Mouse (Mus musculus): ENCODE data around the gene Spata33.
"Not testable (repeated sequence)": the region's sequence is repeated elsewhere in the genome, so short reads cannot be mapped to it uniquely, and the experiment has no call there.

Spata33 gene

DNA sequence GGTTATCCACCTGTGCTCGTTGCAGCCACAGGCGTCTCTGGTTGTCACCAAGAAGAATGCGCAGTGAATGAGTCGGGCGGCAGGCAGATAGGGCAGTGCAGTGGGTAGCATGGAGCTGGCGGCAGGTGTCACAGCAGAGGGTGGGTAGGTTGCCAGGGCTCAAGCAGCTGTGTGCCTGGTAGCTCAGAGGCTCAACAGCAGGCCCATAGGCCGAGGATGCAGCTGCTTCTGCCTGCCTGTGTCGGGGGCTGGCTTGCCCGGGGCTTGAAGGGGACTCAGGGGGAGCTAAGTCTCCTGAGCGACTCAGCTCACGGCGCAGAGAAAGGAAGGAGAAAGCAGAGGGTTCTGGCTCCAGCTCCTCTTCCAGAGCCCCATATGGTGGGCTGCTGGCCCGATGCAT lies 20.7 kb downstream of the Spata33 start:
- no peak for DNase-seq (ENCODE audit: low read depth)

DNA sequence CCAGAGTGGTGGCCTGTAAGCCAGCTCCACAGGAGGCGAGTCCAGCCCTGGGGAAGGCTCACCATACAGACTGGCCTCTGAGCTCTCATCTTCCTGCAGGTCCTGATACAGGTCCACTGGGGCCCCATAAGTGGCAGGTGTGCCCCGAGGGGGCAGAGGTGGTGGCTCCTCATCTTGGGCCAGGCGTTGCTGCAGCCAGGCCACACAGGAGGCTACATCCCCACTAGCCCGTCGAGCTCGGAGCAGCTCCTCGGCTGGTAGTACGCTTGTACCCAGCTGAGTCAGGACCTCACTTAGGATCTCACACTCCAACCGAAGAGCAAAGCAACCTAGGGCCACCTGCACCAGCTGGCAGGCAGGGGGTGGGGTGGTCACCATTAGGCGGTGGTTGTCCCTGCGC lies 21.1 kb downstream of the Spata33 start:
- DNase-seq (ENCODE audit: low read depth) = no peak

DNA sequence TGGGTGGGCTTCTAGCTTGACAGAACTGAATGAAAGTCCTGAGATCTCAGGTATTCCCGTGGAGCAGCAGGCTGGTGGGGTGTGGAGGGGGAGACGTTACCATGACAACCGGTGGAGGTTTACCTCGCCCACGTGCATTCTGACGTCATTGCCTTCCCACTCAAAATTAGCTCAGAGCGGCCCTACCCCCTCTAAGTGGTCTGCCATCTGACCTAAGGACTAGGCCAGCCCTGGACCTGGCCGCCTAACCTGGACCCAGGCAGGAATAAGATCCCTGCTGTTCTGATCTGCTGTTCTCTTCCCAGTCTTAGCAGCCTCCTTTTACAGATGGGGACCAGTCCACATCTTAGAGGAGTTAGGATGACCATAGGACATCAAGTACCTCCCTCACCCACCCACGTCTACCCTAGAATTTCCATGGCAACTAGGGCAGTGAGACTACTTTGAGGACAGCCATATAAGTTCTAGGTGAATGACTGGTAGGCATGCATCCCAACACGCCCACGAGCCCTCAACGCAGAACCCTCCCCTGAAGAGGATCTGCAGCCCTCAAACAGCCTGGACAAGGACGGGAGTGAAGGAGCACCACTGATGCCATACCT lies 22.4 kb downstream of the Spata33 start:
- DNase-seq (ENCODE audit: low read depth) = no peak

DNA sequence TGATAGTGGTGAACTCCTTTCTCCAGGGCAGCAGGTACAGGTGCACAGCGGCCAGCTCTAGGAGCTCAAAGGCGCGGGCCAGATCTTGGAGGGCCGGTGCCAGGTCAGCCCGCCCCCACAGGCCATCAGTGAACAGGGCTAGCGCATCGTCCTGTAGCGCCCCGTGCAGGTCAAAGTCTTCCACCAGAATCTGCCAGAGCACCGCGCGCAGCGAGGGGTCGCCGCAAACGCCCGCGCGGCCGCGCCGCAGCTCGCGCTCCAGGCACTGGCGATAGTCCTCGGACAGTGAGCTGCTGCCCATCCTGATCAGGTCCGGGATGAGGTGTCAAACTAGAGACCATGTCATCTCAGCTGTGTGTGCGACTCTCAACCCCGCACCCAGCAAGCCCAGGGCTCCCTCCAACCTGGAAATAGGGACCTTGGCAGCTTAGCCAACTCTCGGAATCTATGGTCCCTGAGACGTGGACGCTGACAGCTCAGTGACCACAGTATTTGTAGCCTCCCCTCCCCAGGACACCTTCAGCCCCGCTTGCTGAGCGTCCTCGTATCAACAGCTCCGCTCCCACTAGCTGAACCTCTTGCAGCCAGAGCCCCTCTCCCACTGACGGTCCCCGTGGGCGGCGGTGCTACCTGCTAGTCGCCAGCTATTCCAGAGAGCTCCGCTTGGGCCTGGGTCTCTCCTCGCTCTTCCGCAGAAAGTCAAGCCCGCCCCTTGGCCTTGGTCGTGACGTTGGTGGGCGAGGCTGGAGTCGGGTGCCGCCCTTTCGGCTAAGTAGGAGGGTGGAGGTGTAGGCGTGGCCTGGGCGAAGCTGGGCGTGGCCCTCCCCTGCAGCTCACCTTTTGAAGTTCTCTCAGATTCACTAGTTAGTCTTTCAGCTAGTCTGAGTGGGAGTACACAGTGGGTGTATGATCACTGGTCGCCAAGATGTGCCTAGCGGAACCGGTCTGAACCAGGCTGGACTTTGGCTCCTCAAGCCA lies 23.2 kb downstream of the Spata33 start, which contains the start of gene Spata2l:
Spata2l (minus strand) TSS at position 714 of the 978 bp plus-strand sequence.
- peak; percentile 50 for DNase-seq (ENCODE audit: low read depth)

DNA sequence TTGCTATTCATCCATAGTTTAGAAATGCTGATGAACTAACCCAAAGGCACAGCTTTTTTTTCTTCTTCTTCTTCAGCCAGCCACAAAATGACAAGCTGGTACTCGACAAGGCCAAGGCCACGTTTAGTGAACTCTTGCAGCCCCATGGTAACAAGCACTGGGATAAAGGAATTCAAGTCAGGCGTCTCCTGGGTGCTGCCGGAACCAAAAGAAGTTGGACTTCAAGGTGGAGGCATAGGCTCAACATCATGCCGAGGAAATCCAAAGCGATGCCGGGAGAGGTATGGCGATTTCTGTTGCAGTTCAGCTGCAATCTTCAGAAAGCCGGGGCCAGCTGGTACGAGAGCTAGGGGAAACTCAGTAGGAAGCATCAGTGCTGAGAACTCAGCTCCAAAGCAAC lies 26.8 kb downstream of the Spata33 start:
- DNase-seq (ENCODE audit: low read depth) = no peak

DNA sequence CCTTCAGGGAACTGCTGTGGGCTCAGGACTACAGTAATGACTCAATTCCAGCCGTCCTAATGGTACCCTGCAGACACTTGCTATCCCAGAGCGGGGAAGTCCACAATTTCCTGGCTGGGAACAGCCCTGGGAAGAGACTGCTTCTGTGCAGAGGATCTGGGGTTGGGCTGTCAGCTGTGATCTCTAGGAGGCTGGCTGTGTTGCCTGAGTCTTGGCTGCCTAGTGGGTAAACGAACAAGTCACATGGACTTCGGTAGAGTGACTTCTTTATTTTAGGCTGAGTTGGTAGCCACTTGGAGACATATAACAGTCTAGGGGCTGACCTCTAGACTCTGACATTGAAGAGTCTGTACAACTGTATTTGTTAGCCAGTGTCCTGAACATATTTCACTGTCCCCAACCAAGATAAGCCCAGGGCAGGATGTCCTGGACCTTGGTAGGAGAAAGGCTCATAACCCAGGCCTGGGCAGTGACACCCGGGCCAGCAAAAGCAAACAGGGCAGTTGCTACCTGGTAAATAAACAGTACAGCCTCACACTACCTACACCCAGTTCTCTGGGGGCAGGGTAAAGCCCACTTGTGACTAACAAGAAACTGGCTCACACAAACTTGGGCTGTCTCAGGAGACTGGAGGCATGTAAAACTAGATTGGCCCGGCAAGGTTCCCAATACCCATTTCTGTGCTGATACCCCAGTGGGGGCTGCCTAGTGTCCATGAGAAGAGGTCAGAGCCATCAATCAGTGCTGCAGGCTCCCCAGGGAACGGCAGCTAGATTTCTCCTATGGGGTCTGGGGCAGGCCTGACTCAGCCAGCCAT lies 29.7 kb downstream of the Spata33 start:
- DNase-seq (ENCODE audit: low read depth) = no peak

DNA sequence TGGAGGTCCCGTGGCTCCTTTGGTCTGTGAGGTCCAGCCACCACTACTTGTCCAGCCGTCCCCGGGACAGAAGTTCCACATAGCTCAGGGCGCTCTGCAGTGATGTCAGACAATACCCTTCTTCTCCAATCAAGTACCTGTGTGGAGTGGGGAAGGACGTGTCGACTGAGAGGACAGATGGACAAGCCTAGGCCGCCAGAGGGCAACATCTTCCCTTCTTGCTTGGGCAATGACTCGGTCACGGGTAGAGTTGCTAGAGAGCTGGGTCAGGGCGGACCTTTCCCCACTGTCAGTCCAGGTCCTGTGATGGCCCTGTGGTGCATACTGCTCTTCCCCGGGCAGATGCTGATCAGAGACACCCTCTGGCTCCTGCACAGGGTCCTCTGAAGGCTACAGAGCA lies 30.4 kb downstream of the Spata33 start:
- DNase-seq (ENCODE audit: low read depth) = no peak

DNA sequence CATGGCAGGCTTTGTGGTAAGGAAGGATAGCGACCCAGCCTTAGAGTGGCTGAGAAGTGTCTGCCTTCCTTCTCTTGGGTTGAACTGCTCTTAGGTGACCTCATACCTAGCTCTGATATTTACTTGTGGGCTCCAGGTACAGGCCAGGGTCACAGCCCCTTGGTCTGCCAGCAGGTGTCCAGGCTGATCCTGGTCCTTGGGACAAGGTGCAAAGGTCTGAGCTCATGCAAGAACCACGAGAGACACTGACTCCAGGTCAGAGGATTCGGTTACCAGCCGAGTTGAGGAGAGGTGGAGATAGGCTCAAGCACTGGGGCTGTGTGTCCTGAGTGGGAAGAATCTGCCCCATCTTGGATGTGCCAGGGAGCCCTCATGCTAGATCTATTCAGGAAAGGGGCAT lies 31.8 kb downstream of the Spata33 start:
- DNase-seq (ENCODE audit: low read depth) = no peak

DNA sequence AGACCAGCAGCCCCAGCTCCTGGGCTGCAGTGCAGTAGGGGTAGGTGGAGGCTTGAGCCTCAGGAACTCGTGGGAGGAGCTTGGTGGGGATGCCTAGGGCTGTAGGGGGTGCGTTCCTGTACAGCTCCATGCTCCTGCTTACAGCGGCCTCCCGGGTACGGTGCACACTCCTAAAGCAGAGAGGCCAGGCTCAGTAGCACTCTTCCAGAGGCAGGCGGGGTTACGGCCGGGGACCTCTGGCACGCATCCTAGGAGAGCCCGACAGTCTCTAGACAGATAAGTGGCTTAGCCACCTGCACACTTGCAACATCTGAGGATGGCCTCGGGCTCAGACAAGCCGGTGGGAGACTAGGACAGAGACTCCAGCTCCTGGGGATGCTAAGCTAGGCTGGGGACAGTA lies 32.9 kb downstream of the Spata33 start:
- DNase-seq (ENCODE audit: low read depth) = no peak

DNA sequence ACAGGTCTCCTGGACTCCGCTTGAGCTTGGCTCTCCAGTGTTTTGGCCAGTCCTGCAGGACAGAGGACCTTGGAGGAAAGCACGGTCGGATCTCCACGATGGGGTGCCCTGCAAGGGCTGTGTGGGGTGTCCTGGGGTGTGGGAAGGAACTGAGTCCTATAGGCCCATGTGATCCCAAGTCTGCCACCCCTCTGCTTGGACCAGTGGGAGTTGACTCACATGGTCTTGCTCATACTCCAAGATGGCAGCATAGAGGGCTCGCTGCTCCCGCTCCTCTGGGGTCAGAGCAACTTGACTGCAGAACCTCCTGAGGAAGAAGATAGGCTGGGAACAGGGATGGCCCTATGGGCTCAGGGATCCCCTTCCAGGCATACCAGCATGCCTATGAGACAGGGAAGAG lies 35.1 kb downstream of the Spata33 start:
- no peak for DNase-seq (ENCODE audit: low read depth)

DNA sequence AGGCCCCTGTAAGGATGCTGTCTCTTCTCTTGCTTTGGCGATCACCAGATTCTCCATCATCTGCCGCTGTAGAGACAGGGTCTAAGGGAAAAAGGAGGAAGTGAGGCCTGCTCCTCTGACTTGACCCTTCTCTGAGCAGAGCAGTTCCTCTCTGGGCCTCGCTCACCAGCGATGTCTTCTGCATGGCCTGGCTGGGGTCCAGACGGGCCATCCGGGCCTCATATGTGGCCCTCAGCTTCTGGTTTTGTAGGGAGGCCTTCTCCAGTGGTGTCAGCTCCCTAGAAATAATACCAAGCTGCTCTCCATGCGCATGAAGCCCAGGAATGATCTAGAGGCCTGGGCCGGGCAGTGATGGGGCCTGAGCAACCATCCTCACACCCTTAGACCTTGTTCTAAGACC lies 36.0 kb downstream of the Spata33 start:
- no peak for DNase-seq (ENCODE audit: low read depth)

DNA sequence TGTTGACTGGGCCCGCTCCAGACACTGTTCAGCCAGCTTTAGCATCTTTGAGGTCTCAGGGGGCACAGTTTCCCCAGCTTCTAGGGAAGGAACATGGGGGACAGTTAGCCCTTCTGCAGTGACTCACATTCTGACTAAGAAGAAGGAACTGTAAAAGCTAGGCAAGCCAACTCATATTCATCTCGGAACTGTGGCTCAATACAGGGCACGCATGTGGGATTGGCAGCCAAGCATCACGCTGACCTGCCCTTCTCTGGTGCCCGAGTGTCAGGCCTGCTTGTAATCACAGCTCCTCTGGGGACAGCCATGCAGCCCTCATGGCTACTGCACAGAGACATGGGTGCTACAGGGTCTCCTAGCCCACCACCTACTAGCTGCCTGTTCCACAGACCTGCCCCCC lies 38.3 kb downstream of the Spata33 start:
- no peak for DNase-seq (ENCODE audit: low read depth)

DNA sequence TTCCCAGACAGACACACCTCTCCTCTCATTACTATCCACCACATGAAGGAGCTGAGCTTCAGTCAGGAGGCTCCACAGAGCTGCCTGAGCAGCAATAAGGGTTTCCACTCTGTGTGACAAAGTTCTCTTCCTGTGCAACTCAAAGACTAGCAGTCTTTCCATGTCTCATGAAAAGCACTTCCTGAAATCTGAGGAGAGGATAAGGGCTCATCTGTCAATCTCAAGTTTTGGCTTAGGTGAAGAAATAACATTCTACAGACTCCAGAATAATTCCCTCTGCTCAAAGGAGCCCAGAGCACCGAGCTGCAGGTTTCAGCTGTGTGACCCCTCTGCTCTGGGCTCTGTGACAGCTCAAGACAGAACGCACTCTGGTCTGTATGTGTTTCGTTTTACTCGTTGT lies 40.3 kb downstream of the Spata33 start:
- no peak for DNase-seq (ENCODE audit: low read depth)

DNA sequence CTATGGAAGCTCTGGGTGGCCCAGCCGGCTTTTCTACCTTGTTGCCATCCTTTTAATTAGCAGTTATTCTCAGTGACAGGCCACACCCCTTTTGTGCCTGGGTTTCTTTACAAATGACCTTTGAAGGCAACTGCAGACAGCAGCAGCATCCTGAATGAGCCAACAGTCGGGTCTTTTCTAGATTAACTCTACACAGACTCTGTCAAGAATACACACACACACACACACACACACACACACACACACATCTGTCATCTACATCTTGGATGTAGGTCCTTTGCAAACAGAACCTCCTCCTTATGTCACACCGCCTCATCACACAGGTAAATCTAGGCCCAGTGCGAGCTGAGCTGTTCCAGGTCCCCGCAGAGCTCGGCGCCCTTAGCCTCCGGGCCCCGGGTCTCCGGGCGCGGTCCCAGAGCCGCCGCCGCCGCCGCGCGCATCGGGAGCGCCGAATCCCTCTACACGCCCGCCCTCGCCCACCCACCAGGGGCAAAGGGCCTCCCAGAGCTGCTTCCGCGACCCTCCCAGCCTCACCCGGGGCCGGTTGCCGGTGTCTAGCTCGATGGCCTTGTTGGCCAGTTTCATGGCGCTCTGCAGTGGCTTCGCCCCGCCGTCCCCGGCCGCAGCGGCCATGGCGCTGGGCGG lies 40.9 kb downstream of the Spata33 start:
- no peak for DNase-seq (ENCODE audit: low read depth)

DNA sequence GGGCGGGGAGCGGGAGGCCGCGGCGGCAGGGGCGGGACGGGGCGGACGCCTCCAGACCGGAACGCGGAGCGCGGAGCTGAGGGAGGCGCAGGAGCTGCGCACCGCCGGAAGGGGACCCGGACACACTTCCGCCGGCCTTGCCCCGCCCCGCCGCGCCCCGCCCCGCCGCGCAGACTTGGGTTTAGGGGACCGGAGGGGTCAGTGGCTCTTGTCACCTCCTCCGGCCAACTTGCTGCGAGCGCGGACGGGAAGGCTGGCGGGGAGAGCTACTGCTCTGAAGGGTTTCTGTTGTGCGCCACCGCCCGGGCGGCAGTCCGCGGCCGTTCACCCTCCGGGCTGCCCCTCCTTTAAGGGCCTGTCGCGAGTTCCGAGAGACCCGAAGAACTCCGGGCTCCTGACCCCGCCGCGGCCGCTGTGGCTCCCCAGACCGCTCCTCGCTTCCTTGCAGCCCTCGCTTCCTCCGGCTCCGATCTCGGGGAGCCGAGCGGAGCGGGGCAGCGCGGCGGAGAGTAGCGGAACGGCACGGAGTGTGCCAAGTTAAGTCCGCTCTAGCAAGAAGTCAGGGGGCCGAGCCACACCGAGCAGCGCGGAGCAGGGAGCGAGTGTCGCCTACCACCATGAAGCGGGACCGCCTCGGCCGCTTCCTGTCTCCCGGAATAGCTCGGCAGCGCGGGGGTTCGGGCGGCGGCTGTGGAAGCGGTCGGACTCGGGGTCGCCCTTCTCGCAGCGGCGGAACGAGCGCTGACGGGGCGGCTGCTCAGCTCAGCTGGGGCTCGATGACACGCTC lies 41.7 kb downstream of the Spata33 start, which contains the start of the genes Zfp276 and Vps9d1:
Zfp276 (plus strand) TSS at position 97 of the 787 bp plus-strand sequence.
Vps9d1 (minus strand) TSS at position 250 of the 787 bp plus-strand sequence.
- no peak for DNase-seq (ENCODE audit: low read depth)

DNA sequence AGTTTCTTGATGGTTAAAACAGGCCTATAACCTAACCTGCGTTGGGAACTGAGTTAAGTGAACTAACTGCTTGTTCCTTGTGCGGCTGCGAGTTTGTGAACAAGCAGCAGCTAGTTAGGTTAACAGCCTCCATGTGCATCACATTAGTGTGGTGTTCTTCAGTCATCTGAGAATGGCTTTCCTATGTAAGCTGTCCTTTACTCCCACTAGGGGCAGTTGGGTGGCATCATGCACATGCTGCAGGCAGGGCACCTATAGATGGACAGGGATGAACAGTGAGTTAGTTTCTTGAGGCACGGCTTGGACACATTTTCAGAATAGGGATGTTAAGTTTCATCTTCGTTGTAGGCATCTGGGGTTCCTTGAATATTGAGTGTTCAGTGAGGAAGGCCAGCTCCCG lies 42.5 kb downstream of the Spata33 start:
- DNase-seq (ENCODE audit: low read depth) = no peak

DNA sequence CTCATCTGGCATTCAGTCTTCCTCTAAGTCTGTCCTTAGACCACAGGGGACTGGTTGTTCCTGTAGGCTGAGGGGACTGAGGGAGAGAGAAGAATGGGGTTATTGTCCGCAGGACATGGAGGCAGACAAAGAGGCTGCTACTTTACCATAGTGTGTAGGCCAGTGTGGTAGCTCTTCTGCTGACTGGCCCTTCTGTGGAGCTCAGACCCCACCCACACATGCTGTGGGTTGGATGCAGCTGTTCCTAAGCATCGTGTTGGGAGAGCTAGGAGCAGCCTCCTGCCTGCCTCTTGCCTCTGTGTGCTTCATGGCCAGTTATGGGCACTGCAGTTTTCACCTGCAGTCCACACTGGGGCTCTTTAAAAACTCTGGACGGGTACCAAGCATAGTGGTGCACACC lies 44.5 kb downstream of the Spata33 start:
- DNase-seq (ENCODE audit: low read depth) = no peak

DNA sequence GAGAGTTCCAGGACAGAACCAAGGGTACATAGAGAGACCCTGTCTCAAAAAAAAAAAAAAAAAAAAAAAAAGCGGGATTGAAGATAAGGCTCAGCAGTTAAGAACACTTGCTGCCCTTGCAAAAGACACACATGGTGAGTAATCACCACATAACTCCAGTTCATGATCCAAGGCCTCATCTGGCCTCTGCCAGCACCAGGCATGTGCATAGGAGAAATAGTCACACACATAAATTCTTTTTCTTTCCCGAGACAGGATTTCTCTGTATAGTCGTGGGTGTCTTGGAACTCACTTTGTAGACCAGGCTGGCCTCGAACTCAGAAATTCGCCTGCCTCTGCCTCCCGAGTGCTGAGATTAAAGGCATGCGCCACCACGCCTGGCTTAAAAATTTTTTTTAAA lies 45.0 kb downstream of the Spata33 start:
- DNase-seq (ENCODE audit: low read depth) = not testable (repeated sequence)

DNA sequence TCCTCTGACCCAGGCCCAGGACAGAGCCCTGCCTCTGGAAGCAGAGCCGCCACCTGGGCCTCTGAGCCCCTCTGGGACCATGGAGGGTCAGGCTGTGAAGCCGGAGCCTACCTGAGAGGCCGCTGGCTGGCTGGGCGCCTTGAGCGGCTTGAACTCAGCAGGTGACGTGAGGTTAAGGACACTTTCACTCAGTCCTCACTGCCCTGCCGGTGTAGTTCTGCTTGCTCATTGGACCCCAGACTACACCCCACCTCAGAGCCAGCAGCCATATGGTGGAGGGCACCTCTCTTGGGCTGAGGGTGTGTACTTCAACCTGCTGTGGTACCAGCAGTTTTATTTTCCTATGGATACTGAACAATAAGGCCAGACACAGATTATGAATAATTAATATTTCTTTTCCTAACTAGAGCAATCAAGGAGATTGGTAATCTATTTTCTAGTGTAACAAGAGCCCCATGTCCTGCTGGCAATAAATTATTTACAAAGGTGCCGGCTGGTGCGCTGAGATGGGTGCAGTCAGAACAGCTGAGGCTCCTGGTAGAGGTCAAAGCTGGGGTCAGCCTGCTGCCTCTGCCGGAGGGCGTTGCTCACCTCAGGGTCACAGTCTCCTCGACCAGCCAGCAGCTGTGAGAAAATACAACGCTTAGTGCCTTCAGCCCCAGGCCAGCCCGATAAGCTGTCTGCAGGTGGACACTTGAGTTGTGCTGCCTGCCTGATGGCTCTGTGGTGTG lies 55.5 kb downstream of the Spata33 start:
- DNase-seq (ENCODE audit: low read depth) = no peak

DNA sequence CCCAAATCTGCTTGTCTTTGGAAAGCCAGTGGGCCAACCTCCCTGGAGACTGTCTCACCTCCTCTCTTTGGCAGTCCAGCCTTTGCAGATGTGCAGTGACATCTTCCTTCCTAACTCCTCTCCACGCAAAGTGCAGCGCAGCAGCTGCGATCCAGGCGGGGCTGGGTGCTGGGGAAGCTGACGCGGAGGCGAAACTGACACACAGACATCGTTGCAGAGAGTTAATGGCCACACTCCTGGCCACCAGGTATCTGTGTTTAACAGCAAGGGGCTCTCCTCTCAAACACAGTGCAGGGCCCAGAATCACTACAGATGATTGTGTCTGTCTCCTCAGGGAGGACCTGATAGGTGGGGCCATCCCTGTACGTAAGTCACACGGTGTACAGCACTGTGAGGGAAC lies 58.5 kb downstream of the Spata33 start:
- no peak for DNase-seq (ENCODE audit: low read depth)
